Mouse (Mus musculus): Measurements from ENCODE around the gene Ptpre. TPM values are rescaled to one million over a fixed set of nuclear protein-coding genes. Genes with fewer than 3 reads are reported as not detected.
"Not testable (repeated sequence)": the region's sequence is repeated elsewhere in the genome, so short reads cannot be mapped to it uniquely, and the experiment has no call there.

Gene Ptpre
- total and polyA plus RNA-seq, 2 experiments from 2014 or later, result 6.9 to 10.9 TPM

DNA sequence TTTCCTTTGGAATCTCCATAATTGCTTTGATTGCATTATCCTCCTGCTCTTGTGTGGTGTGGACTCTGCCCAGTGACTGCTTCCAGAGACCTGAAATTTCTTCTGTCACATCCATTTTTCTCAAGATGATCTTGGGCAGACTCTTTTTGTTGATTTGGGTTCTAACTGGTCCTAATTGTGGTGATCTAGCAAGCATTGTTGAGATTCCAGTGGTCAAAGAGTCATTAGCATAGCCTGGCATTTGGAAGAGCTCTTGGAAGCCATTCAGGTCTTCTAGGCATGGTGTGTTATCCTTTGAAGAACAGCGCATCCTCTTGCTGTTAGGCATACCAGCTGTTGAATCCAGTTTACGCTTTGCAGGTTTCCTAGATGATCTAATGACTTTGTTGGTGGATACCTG lies 161.1 kb downstream of the Ptpre start:
- Histone ChIP-seq H3K9me3 (ENCODE audit: low read length) (no peaks in the 10 kb centered on the region), H3K36me3 (ENCODE audit: insufficient read depth) (no peaks in the 10 kb centered on the region), H3K4me2 (ENCODE audit: low read depth) (no peak overlapping the region), H3K9ac (no peak overlapping the region), H3K27ac (ENCODE audit: low read depth, low read length) (no peak overlapping the region), H3K4me1 (ENCODE audit: insufficient read depth) (no peaks in the 10 kb centered on the region), H3K4me3 (ENCODE audit: low read depth, low read length) (no peak overlapping the region), H3K27me3 (ENCODE audit: insufficient read depth, low read length) (no peaks in the 10 kb centered on the region)
- no peak for DNase-seq
- WGBS, result 97% methylated on average over 2 of the region's 2 CpGs
- no peak for ATAC-seq
- no peak for TF ChIP-seq CTCF (IDR thresholded peaks at IDR 0.05; ENCODE audit: low read depth)

DNA sequence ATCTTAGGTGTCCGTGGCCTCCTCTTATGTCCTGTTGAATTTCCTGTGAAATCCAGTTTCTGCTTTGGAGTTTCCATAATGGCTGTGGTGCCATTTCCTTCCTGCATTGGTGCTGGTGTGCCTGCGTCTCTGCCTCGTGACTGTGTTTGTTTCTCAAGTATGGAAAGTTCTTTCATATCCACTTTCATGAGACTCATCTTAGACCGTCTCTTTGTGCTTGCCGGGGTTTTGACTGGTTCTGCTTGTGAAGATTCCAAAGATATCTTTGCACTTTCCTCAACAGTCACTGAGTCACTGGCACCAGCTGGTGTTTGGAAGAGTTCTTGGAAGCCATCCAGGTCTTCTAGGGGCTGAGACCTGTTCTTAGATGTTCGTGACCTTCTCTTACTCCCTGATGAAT lies 162.1 kb downstream of the Ptpre start:
- H3K9me3 ChIP-seq (ENCODE audit: low read length); H3K9ac ChIP-seq; ATAC-seq; H3K27ac ChIP-seq (ENCODE audit: low read depth, low read length); DNase-seq; H3K36me3 ChIP-seq (ENCODE audit: insufficient read depth); H3K4me3 ChIP-seq (ENCODE audit: low read depth, low read length); H3K4me2 ChIP-seq (ENCODE audit: low read depth); H3K27me3 ChIP-seq (ENCODE audit: insufficient read depth, low read length); H3K4me1 ChIP-seq (ENCODE audit: insufficient read depth): not testable (repeated sequence)
- whole genome bisulfite sequencing, result 75% methylated on average over 6 of the region's 6 CpGs

- TF ChIP-seq CTCF (IDR thresholded peaks at IDR 0.05; ENCODE audit: low read depth), result no peak
- no peaks in the 10 kb centered on the region for H3K9me3 ChIP-seq (ENCODE audit: low read length)
- DNase-seq, result no peak
- no peak for ATAC-seq
- H3K27ac ChIP-seq (ENCODE audit: low read depth, low read length), result no peak overlapping the region
- no peak overlapping the region for H3K4me3 ChIP-seq (ENCODE audit: low read depth, low read length)
- no peaks in the 10 kb centered on the region for H3K4me1 ChIP-seq (ENCODE audit: insufficient read depth)
- no peaks in the 10 kb centered on the region for H3K27me3 ChIP-seq (ENCODE audit: insufficient read depth, low read length)
- no peaks in the 10 kb centered on the region for H3K36me3 ChIP-seq (ENCODE audit: insufficient read depth)
- H3K9ac ChIP-seq, result no peak overlapping the region
- H3K4me2 ChIP-seq (ENCODE audit: low read depth), result no peak overlapping the region
- WGBS, result 93% methylated on average over 9 of the region's 9 CpGs
Measured at GRCm38 (mm10) chr7:135703600-135704148, 166.4 kb downstream of the Ptpre start.

DNA sequence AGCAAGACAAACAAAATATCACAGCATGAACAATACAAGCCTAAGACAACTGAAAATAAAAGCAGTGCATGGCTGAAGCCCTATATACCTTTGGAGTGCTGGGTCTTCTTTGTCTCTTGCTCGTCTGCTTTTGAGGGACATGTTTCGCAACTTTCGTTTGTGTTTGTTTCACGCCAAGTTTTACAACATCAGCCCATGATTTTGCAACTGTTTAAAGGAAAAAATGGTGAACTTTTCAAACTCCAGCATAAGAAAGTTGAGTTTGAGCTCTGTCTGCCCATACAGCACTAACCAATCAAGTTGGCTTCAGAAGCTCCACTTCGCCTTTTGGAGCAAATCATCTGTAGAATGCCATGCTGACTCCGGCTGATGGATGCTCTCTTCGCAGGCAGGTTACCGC lies 167.0 kb downstream of the Ptpre start:
- no peaks in the 10 kb centered on the region for H3K4me1 ChIP-seq (ENCODE audit: insufficient read depth)
- no peak for ATAC-seq

GRCm38 (mm10) chr7:135705083-135705482 lies 167.8 kb downstream of the Ptpre start:
- Histone ChIP-seq H3K9ac (no peak overlapping the region), H3K36me3 (ENCODE audit: insufficient read depth) (no peaks in the 10 kb centered on the region), H3K4me1 (ENCODE audit: insufficient read depth) (no peaks in the 10 kb centered on the region), H3K9me3 (ENCODE audit: low read length) (no peaks in the 10 kb centered on the region), H3K4me2 (ENCODE audit: low read depth) (no peak overlapping the region), H3K4me3 (ENCODE audit: low read depth, low read length) (no peak overlapping the region), H3K27ac (ENCODE audit: low read depth, low read length) (no peak overlapping the region), H3K27me3 (ENCODE audit: insufficient read depth, low read length) (no peaks in the 10 kb centered on the region)
- ATAC-seq, result no peak
- 88% methylated on average over 1 of the region's 1 CpGs for WGBS
- TF ChIP-seq CTCF (IDR thresholded peaks at IDR 0.05; ENCODE audit: low read depth), result no peak
- no peak for DNase-seq

More for the DNA sequence above, 167.0 kb downstream of the Ptpre start:
- H3K9ac ChIP-seq, result no peak overlapping the region
- no peak overlapping the region for H3K27ac ChIP-seq (ENCODE audit: low read depth, low read length)
- no peaks in the 10 kb centered on the region for H3K36me3 ChIP-seq (ENCODE audit: insufficient read depth)
- H3K9me3 ChIP-seq (ENCODE audit: low read length), result no peaks in the 10 kb centered on the region
- TF ChIP-seq CTCF (IDR thresholded peaks at IDR 0.05; ENCODE audit: low read depth), result no peak
- WGBS, result 91% methylated on average over 8 of the region's 8 CpGs
- no peak overlapping the region for H3K4me3 ChIP-seq (ENCODE audit: low read depth, low read length)
- DNase-seq, result no peak
- H3K27me3 ChIP-seq (ENCODE audit: insufficient read depth, low read length), result no peaks in the 10 kb centered on the region
- no peak overlapping the region for H3K4me2 ChIP-seq (ENCODE audit: low read depth)

DNA sequence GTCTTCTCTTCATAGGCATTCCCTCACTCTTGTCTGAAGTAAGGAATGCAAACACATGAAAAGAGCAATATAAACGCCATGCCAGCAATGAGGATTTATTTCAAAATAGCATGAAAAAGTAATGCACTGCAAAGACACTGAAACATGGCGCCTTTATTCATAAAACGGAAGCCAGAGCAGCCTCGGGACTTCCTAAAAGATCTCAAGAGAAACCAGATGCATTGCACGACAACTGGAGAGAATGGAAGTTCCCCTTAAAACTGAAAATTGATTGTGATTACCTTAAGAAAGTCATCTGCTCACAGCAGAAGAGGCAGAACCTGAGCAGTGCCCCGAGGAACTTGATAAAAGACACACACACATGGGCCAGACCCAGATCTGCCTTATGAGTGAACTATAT lies 168.5 kb downstream of the Ptpre start:
- no peak overlapping the region for H3K9ac ChIP-seq
- WGBS, result 91% methylated on average over 6 of the region's 6 CpGs
- no peaks in the 10 kb centered on the region for H3K36me3 ChIP-seq (ENCODE audit: insufficient read depth)
- no peak overlapping the region for H3K27ac ChIP-seq (ENCODE audit: low read depth, low read length)
- H3K4me1 ChIP-seq (ENCODE audit: insufficient read depth), result no peaks in the 10 kb centered on the region
- ATAC-seq (no peak), DNase-seq (no peak)
- H3K27me3 ChIP-seq (ENCODE audit: insufficient read depth, low read length), result no peaks in the 10 kb centered on the region
- no peak overlapping the region for H3K4me2 ChIP-seq (ENCODE audit: low read depth)
- no peak overlapping the region for H3K4me3 ChIP-seq (ENCODE audit: low read depth, low read length)
- no peak for TF ChIP-seq CTCF (IDR thresholded peaks at IDR 0.05; ENCODE audit: low read depth)
- H3K9me3 ChIP-seq (ENCODE audit: low read length), result no peaks in the 10 kb centered on the region

- H3K4me3 ChIP-seq (ENCODE audit: low read depth, low read length), result no peak overlapping the region
- H3K4me1 ChIP-seq (ENCODE audit: insufficient read depth), result no peaks in the 10 kb centered on the region
- whole genome bisulfite sequencing, result 72% methylated on average over 2 of the region's 2 CpGs
- H3K27me3 ChIP-seq (ENCODE audit: insufficient read depth, low read length), result no peaks in the 10 kb centered on the region
- H3K9ac ChIP-seq, result no peak overlapping the region
- H3K36me3 ChIP-seq (ENCODE audit: insufficient read depth), result no peaks in the 10 kb centered on the region
- ATAC-seq, result no peak
- no peak overlapping the region for H3K4me2 ChIP-seq (ENCODE audit: low read depth)
- H3K9me3 ChIP-seq (ENCODE audit: low read length), result no peaks in the 10 kb centered on the region
- TF ChIP-seq CTCF (IDR thresholded peaks at IDR 0.05; ENCODE audit: low read depth), result no peak
- no peak overlapping the region for H3K27ac ChIP-seq (ENCODE audit: low read depth, low read length)
- no peak for DNase-seq
Measured at GRCm38 (mm10) chr7:135710702-135711101, 173.4 kb downstream of the Ptpre start.

DNA sequence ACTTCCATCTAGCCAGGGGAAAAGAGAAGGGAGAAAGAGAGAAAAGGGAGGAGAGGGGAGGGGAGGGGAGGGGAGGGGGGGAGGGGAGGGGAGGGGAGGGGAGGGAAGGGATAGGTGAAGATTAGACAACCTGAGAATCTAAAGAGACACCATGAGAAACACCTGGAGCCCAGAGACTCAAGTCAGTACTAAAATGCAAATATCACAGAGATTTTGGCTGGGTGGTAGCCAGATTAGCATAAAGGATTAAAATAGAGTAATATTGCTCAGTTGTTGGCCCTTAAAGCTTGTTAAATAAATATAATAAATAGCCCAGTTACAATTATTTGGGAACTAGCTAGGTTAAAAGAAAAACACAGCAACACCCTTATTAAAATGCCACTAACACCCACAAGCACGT lies 175.3 kb downstream of the Ptpre start:
- no peaks in the 10 kb centered on the region for H3K4me1 ChIP-seq (ENCODE audit: insufficient read depth)
- 67% methylated on average over 1 of the region's 1 CpGs for WGBS
- DNase-seq, result no peak
- H3K27me3 ChIP-seq (ENCODE audit: insufficient read depth, low read length), result no peaks in the 10 kb centered on the region
- TF ChIP-seq CTCF (IDR thresholded peaks at IDR 0.05; ENCODE audit: low read depth), result no peak
- no peak overlapping the region for H3K4me3 ChIP-seq (ENCODE audit: low read depth, low read length)
- no peaks in the 10 kb centered on the region for H3K36me3 ChIP-seq (ENCODE audit: insufficient read depth)
- H3K9ac ChIP-seq, result no peak overlapping the region
- ATAC-seq, result no peak
- H3K27ac ChIP-seq (ENCODE audit: low read depth, low read length), result no peak overlapping the region
- no peaks in the 10 kb centered on the region for H3K9me3 ChIP-seq (ENCODE audit: low read length)
- no peak overlapping the region for H3K4me2 ChIP-seq (ENCODE audit: low read depth)
